Mouse (Mus musculus) CH12.LX (cell line): ENCODE measurements around the gene Anp32e. TPM values are rescaled to one million over a fixed set of nuclear protein-coding genes. Genes with fewer than 3 reads are reported as not detected.

Experiments
- DNase-seq: peaks from one replicate; pipeline ENCODE4 v3.0.0-alpha.2; 2013; ENCODE audit errors: extremely low read depth
- H3K27ac ChIP-seq: 2 replicates; pipeline ENCODE4 v1.5.1; 2012; ENCODE audit warnings: low read depth, mild to moderate bottlenecking, control low read depth, moderate library complexity; ENCODE audit not compliant: insufficient read depth
- H3K27me3 ChIP-seq: replicated peaks from 2 replicates; pipeline ENCODE3; 2012; ENCODE audit warnings: inconsistent platforms
- H3K36me3 ChIP-seq, 2 experiments: replicated peaks in 1 of 2; 2 replicates each; pipeline versions ENCODE3 to v1.6.1; 2012; ENCODE audit warnings: inconsistent platforms in 1 of 2, low read length in 1 of 2, mild to moderate bottlenecking in 1 of 2, mixed read lengths in 1 of 2, moderate library complexity in 1 of 2; ENCODE audit not compliant: control insufficient read depth in 1 of 2, insufficient read depth in 1 of 2
- H3K4me1 ChIP-seq, 2 experiments: 2 replicates each; pipeline ENCODE4 v1.6.1; 2012; ENCODE audit warnings: inconsistent platforms in 1 of 2, moderate library complexity in 1 of 2; ENCODE audit not compliant: insufficient read depth in 2 of 2, control insufficient read depth in 1 of 2
- H3K4me2 ChIP-seq: 2 replicates; pipeline ENCODE4 v1.6.1; 2012; ENCODE audit warnings: low read depth, mild to moderate bottlenecking, control low read depth; ENCODE audit not compliant: poor library complexity, insufficient read depth, severe bottlenecking
- H3K4me3 ChIP-seq, 3 experiments: fragments of 150-350 bp in 1 of 3; sonication (generic) in 1 of 3; replicated peaks in 1 of 3; 2 replicates each; pipeline versions ENCODE3 to v1.5.1; 2011 to 2012; ENCODE audit warnings: low read depth in 2 of 3, low read length in 2 of 3, mild to moderate bottlenecking in 2 of 3, moderate library complexity in 2 of 3, control low read depth in 1 of 3, improper control_type of control experiment in 1 of 3, inconsistent platforms in 1 of 3, mixed read lengths in 1 of 3; ENCODE audit not compliant: poor library complexity in 1 of 3
- H3K79me2 ChIP-seq: replicated peaks from 2 replicates; pipeline ENCODE4 v1.6.1; 2012; ENCODE audit warnings: mild to moderate bottlenecking, moderate library complexity; ENCODE audit not compliant: control insufficient read depth, poor library complexity, insufficient read depth, severe bottlenecking; ENCODE audit errors: extremely low read depth
- H3K9ac ChIP-seq: 2 replicates; pipeline ENCODE4 v1.6.1; 2012; ENCODE audit warnings: low read depth, mild to moderate bottlenecking, control low read depth, moderate library complexity; ENCODE audit not compliant: insufficient read depth
- H3K9me3 ChIP-seq: replicated peaks from 2 replicates; pipeline ENCODE3; 2012; ENCODE audit warnings: low read length, inconsistent platforms, mixed read lengths
- BHLHE40 ChIP-seq: IDR thresholded peaks from 2 replicates; pipeline ENCODE4 v1.6.1; 2011; ENCODE audit warnings: mild to moderate bottlenecking, low read depth, low read length, improper control_type of control experiment
- CHD1 ChIP-seq: IDR thresholded peaks from 2 replicates; pipeline ENCODE4 v1.6.1; 2012; ENCODE audit warnings: low read depth, low read length, improper control_type of control experiment, inconsistent platforms
- CHD2 ChIP-seq: IDR thresholded peaks from 2 replicates; pipeline ENCODE4 v1.6.1; 2011; ENCODE audit warnings: low read length, improper control_type of control experiment
- CTCF ChIP-seq, 2 experiments: IDR thresholded peaks in 1 of 2; conservative IDR thresholded peaks in 1 of 2; 2 replicates each; pipeline ENCODE4 v1.5.1; 2011 to 2012; ENCODE audit warnings: low read depth in 2 of 2, low read length in 2 of 2, improper control_type of control experiment in 1 of 2, inconsistent platforms in 1 of 2, mild to moderate bottlenecking in 1 of 2, moderate library complexity in 1 of 2
- E2F4 ChIP-seq: IDR thresholded peaks from 2 replicates; pipeline ENCODE4 v1.6.1; 2011; ENCODE audit warnings: low read depth, low read length, improper control_type of control experiment; ENCODE audit not compliant: insufficient replicate concordance
- ELF1 ChIP-seq: IDR thresholded peaks from 2 replicates; pipeline ENCODE4 v1.6.1; 2014; ENCODE audit warnings: low read depth, mild to moderate bottlenecking, inconsistent platforms, low read length, improper control_type of control experiment
- ETS1 ChIP-seq: conservative IDR thresholded peaks from 2 replicates; pipeline ENCODE4 v1.6.1; 2012; ENCODE audit warnings: low read depth, mild to moderate bottlenecking, inconsistent platforms, low read length, improper control_type of control experiment, moderate library complexity
- GABPA ChIP-seq: IDR thresholded peaks from 2 replicates; pipeline ENCODE4 v1.6.1; 2012; ENCODE audit warnings: low read depth, low read length, improper control_type of control experiment, inconsistent platforms; ENCODE audit not compliant: insufficient replicate concordance
- IRF4 ChIP-seq: IDR thresholded peaks from 2 replicates; pipeline ENCODE4 v1.6.1; 2014; ENCODE audit warnings: low read depth, mild to moderate bottlenecking, inconsistent platforms, low read length, improper control_type of control experiment
- JUN ChIP-seq: IDR thresholded peaks from 2 replicates; pipeline ENCODE4 v1.6.1; 2011; ENCODE audit warnings: low read depth, mild to moderate bottlenecking, low read length, improper control_type of control experiment, moderate library complexity; ENCODE audit not compliant: insufficient read depth
- JUND ChIP-seq: conservative IDR thresholded peaks from 2 replicates; pipeline ENCODE4 v1.6.1; 2011; ENCODE audit warnings: low read depth, low read length, improper control_type of control experiment
- KAT2A ChIP-seq: IDR thresholded peaks from 2 replicates; pipeline ENCODE4 v1.6.1; 2012; ENCODE audit warnings: low read length, improper control_type of control experiment, inconsistent platforms; ENCODE audit not compliant: insufficient replicate concordance
- MAFK ChIP-seq: IDR thresholded peaks from 2 replicates; pipeline ENCODE4 v1.6.1; 2011; ENCODE audit warnings: low read length, improper control_type of control experiment; ENCODE audit not compliant: insufficient replicate concordance
- MAX ChIP-seq: IDR thresholded peaks from 2 replicates; pipeline ENCODE4 v1.6.1; 2011; ENCODE audit warnings: low read length, improper control_type of control experiment
- MAZ ChIP-seq: IDR thresholded peaks from 2 replicates; pipeline ENCODE4 v1.6.1; 2012; ENCODE audit warnings: low read depth, mild to moderate bottlenecking, inconsistent platforms, low read length, improper control_type of control experiment, moderate library complexity
- MEF2A ChIP-seq: IDR thresholded peaks from 2 replicates; pipeline ENCODE4 v1.6.1; 2014; ENCODE audit warnings: low read depth, mild to moderate bottlenecking, inconsistent platforms, low read length, improper control_type of control experiment, borderline replicate concordance
- MYC ChIP-seq: IDR thresholded peaks from 2 replicates; pipeline ENCODE4 v1.6.1; 2011; ENCODE audit warnings: low read depth, mild to moderate bottlenecking, improper control_type of control experiment, low read length
- NELFE ChIP-seq: IDR thresholded peaks from 2 replicates; pipeline ENCODE4 v1.6.1; 2011; ENCODE audit warnings: low read depth, low read length, improper control_type of control experiment
- PAX5 ChIP-seq: IDR thresholded peaks from 2 replicates; pipeline ENCODE4 v1.6.1; 2012; ENCODE audit warnings: low read length, inconsistent platforms, mixed read lengths
- POLR2A ChIP-seq: IDR thresholded peaks from 2 replicates; pipeline ENCODE4 v1.6.1; 2011; ENCODE audit warnings: low read depth, mild to moderate bottlenecking, improper control_type of control experiment, low read length
- POLR2AphosphoS2 ChIP-seq: IDR thresholded peaks from 2 replicates; pipeline ENCODE4 v1.6.1; 2011; ENCODE audit warnings: low read depth, low read length, improper control_type of control experiment
- RAD21 ChIP-seq: IDR thresholded peaks from 2 replicates; pipeline ENCODE4 v1.6.1; 2011; ENCODE audit warnings: low read depth, mild to moderate bottlenecking, low read length, improper control_type of control experiment, moderate library complexity
- RCOR1 ChIP-seq: conservative IDR thresholded peaks from 2 replicates; pipeline ENCODE4 v1.6.1; 2012; ENCODE audit warnings: low read depth, mild to moderate bottlenecking, inconsistent platforms, low read length, improper control_type of control experiment
- SMC3 ChIP-seq: IDR thresholded peaks from 2 replicates; pipeline ENCODE4 v1.6.1; 2011; ENCODE audit warnings: low read depth, low read length, improper control_type of control experiment
- TCF12 ChIP-seq: IDR thresholded peaks from 2 replicates; pipeline ENCODE4 v1.6.1; 2014; ENCODE audit warnings: low read depth, mild to moderate bottlenecking, inconsistent platforms, low read length, improper control_type of control experiment
- UBTF ChIP-seq: IDR thresholded peaks from 2 replicates; pipeline ENCODE4 v1.6.1; 2012; ENCODE audit warnings: low read depth, mild to moderate bottlenecking, inconsistent platforms, low read length, improper control_type of control experiment, moderate library complexity
- USF1 ChIP-seq: IDR thresholded peaks from 2 replicates; pipeline ENCODE4 v1.6.1; 2014; ENCODE audit warnings: low read depth, mild to moderate bottlenecking, inconsistent platforms, low read length, improper control_type of control experiment
- USF2 ChIP-seq: conservative IDR thresholded peaks from 2 replicates; pipeline ENCODE4 v1.6.1; 2011; ENCODE audit warnings: low read depth, low read length, improper control_type of control experiment
- ZC3H11A ChIP-seq: IDR thresholded peaks from 2 replicates; pipeline ENCODE4 v1.6.1; 2012; ENCODE audit warnings: low read depth, mild to moderate bottlenecking, inconsistent platforms, low read length, improper control_type of control experiment
- ZKSCAN1 ChIP-seq: IDR thresholded peaks from 2 replicates; pipeline ENCODE4 v1.6.1; 2012; ENCODE audit warnings: low read depth, inconsistent platforms, low read length, improper control_type of control experiment, borderline replicate concordance
- ZMIZ1 ChIP-seq: IDR thresholded peaks from 2 replicates; pipeline ENCODE4 v1.6.1; 2012; ENCODE audit warnings: low read depth, mild to moderate bottlenecking, inconsistent platforms, low read length, improper control_type of control experiment
- ZNF384 ChIP-seq: IDR thresholded peaks from 2 replicates; pipeline ENCODE4 v1.6.1; 2012; ENCODE audit warnings: low read depth, low read length, improper control_type of control experiment, inconsistent platforms
- dilution Hi-C: fragments of 300-500 bp; cut with MboI; formaldehyde crosslinking; loops from 2 replicates; pipeline ENCODE4 v1.14.3; 2020; ENCODE audit warnings: low sequenced_read_pairs; ENCODE audit not compliant: extremely low pct_unique_long_range_greater_than_20kb, extremely low pct_ligation_motif_present
- in situ Hi-C: fragments of 300-500 bp; cut with MboI; formaldehyde crosslinking; loops from 3 replicates; pipeline ENCODE4 v1.14.3; 2019; ENCODE audit warnings: low sequenced_read_pairs, low pct_ligation_motif_present, low pct_unique_long_range_greater_than_20kb, mixed read lengths
- polyA plus RNA-seq: library from polyadenylated mRNA; unstranded; fragments of >175 nt; gene quantifications from 2 replicates; pipeline ENCODE4 v1.2.1, GENCODE M21; 2012; ENCODE audit warnings: low read depth; ENCODE audit not compliant: insufficient read length
- total RNA-seq, 2 experiments: library from RNA; depleted of rRNA; stranded (reverse); fragments of 300-350 nt in 1 of 2; fragments of >200 nt in 1 of 2; gene quantifications; 2 replicates each; pipeline ENCODE4 v1.2.3; 2012 to 2014

Anp32e gene
- total and polyA plus RNA-seq, 3 experiments, result 74.2 to 439 (median 85.2) TPM

DNA sequence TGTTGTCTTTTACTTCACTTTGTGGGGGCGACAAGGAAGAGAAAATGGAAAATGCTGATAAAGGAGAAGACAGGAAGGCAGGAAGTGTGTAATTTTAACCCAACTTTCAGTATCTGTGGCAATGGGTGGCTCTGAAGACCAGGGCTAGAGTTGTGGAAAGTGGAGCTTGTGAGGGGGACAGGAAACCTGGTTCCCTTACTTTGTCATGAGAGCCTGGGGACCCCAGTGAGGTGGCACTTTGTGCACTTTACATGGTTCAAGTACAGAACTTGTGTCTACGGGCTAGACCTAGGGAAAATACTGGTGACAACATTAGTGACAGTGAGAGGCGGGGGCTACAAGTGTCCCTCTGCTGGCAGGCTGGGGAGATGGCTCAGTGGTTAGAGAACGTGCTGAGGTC, 57.9 kb downstream of the Anp32e start (continued):
- TF ChIP-seq BHLHE40, result peak; percentile 42; the same call in 1 of the 2 replicates
- no peak for TF ChIP-seq UBTF
- TF ChIP-seq MEF2A, result no peak
- no peak for TF ChIP-seq RCOR1
- no peak; a peak in 1 of 4 replicates for TF ChIP-seq CTCF (conservative IDR thresholded peaks at IDR 0.05 in 1 of 2, IDR thresholded peaks at IDR 0.05 in 1 of 2; ENCODE audit: low read depth in 2 of 2, low read length in 2 of 2)
- TF ChIP-seq CHD1, result 0 out of 2 replicates have a peak, but pooled peaks have one; percentile 11
- no peak for TF ChIP-seq MYC
- TF ChIP-seq ZKSCAN1, result no peak
- no peak for TF ChIP-seq POLR2A
- TF ChIP-seq RAD21, result no peak
- TF ChIP-seq IRF4, result no peak
- TF ChIP-seq JUN, result no peak
- TF ChIP-seq ZNF384, result no peak
- no peak for TF ChIP-seq ZMIZ1
- TF ChIP-seq MAFK, result peak; percentile 73

DNA sequence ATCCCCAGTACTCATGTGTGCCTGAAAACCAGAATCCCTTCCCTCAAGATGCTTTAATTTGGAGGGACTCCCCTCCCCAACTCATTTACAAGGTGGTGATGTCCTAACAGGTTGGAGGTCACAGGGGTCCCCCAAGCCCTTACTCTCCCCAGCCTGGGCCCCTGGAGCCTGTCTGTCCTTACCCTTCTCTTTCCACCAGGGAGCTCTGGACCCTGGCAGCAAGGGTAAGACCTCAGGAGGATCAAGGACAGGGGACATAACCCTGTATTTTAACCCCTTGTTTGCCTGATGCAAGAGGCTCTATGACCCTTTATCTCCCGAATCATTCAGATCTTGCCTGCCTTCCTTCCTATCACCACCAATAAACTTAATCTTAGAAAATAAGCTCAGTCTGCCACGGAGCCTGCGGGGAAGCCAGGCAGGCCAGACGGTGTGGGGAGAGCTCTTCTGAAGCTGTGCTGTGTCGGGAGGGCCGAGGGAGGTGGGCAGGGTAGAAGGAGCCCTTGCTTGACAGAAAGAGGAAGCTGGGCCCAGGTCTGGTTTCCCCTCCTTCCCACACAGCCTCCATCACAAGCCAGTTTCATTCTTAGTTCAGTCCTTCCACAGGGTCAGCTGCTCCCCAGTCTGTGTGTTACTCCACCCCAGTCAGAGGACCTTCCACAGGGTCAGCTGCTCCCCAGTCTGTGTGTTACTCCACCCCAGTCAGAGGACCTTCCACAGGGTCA, 58.5 kb downstream of the Anp32e start:
- Histone ChIP-seq H3K9ac (peak overlapping the region; percentile 57), H3K4me1 (peaks cover 40 to 72% of the 10 kb centered on the region in 2 experiments)
- dilution Hi-C loops, result no loop called here
- TF ChIP-seq CTCF (conservative IDR thresholded peaks at IDR 0.05 in 1 of 2, IDR thresholded peaks at IDR 0.05 in 1 of 2; ENCODE audit: low read depth in 2 of 2, low read length in 2 of 2) (no peak), ZNF384 (no peak), JUN (peak; percentile 27; the same call in 1 of the 2 replicates), TCF12 (peak; percentile 56), USF2 (no peak), NELFE (peak; percentile 42; the same call in 1 of the 2 replicates), PAX5 (no peak), MEF2A (peak; percentile 33; the same call in 1 of the 2 replicates), KAT2A (0 out of 2 replicates have a peak, but pooled peaks have one; percentile 6), BHLHE40 (peak; percentile 48; the same call in 1 of the 2 replicates), GABPA (no peak), USF1 (no peak), E2F4 (no peak), JUND (no peak), POLR2A (peak; percentile 46), MYC (no peak), ZC3H11A (no peak), ETS1 (0 out of 2 replicates have a peak, but pooled peaks have one; percentile 30), SMC3 (no peak; the same call in 1 of the 2 replicates), RCOR1 (no peak), ZKSCAN1 (no peak), IRF4 (peak; percentile 78), RAD21 (no peak; the same call in 1 of the 2 replicates), MAFK (no peak), MAX (0 out of 2 replicates have a peak, but pooled peaks have one; percentile 8), UBTF (peak; percentile 39; the same call in 1 of the 2 replicates), CHD2 (peak; percentile 48; the same call in 1 of the 2 replicates), POLR2AphosphoS2 (0 out of 2 replicates have a peak, but pooled peaks have one; percentile 54), MAZ (0 out of 2 replicates have a peak, but pooled peaks have one; percentile 42), ELF1 (peak; percentile 38; the same call in 1 of the 2 replicates), CHD1 (peak; percentile 91)

More for the DNA sequence above, 58.5 kb downstream of the Anp32e start:
- Histone ChIP-seq H3K79me2 (no peaks in the 10 kb centered on the region), H3K9me3 (peaks cover 8% of the 10 kb centered on the region), H3K36me3 (peaks cover 20 to 31% of the 10 kb centered on the region in 2 experiments), H3K27ac (peak overlapping the region; percentile 91), H3K4me2 (peak overlapping the region; percentile 80), H3K4me3 (no peak overlapping the region), H3K27me3 (no peaks in the 10 kb centered on the region)
- in situ Hi-C loops, result no loop called here
- DNase-seq, result peak; percentile 84
